Mouse (Mus musculus): ENCODE measurements at regions not wholly inside any gene's neighbourhood (a gene's known extent, or its start where the extent isn't known, plus 50 kb on each side); places are given as distances from the start of the nearest gene placed in this dataset.

DNA sequence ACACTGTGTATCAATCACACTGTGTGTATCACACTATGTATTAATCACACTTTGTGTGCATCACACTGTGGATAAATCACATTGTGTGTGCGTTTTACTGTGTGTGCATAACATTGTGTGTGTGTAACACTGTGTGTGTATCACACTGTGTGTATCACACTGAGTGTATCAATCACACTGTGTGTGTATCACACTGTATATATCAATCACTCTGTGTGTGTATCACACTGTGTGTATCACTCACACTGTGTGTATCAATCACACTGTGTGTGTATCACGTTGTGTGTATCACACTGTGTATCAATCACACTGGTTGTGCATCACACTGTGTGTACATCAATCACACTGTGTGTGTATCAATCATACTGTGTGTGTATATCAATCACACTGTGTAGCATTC, 62.8 kb upstream of the Dlx6 start:
- WGBS, result 90% methylated on average over 2 of the region's 2 CpGs
- no peak for ATAC-seq (replicated peaks; ENCODE audit: low FRiP score, low TSS enrichment, low read depth)
- H3K27ac ChIP-seq (ENCODE audit: low read depth), result no peak overlapping the region

DNA sequence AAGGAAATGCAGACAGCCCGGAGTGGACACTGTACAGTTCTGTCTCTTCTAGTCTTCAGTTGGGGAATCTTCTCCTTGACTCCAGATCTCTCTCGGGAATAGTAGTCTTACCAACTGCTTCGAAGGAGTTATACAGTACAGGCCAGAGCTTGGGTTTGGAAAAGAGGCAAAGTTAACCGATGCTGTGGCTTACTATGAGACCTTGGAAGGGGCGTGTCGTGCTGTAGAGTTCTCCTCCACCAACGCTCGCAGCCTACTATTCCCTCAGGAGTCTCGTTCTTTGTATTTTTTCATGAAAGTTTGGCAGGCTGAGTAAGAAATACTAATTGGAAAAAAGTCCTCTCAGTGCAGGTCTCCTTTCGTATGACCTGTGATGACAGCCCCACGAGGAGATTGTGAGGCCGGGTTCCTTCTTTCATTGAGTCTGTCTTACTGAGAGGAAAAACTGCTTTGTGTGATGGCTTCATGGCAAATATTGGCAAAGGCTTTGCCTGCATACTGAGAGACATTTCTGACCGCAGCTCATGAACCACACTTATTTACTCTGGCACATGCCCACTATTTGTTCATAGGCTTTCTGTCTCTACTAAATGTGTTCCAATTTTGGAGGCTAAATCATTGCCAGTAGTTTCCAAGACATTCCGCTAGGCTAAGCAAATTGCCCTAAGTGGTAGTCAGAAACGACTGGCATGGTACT, 61.4 kb upstream of the Dlx6 start:
- H3K36me3 ChIP-seq (ENCODE audit: control insufficient read depth, insufficient read depth, low read length), result no peaks in the 10 kb centered on the region
- no peak overlapping the region for H3K4me2 ChIP-seq (ENCODE audit: low read length)
- H3K9me3 ChIP-seq (ENCODE audit: control insufficient read depth, low read length), result no peaks in the 10 kb centered on the region
- DNase-seq (ENCODE audit: low spot score) (no peak), ATAC-seq (replicated peaks; ENCODE audit: low FRiP score, low TSS enrichment, low read depth) (no peak)
- WGBS, result 86% methylated on average over 15 of the region's 15 CpGs
- no peak overlapping the region for H3K27ac ChIP-seq (ENCODE audit: low read depth)
- H3K4me1 ChIP-seq (replicated peaks; ENCODE audit: control insufficient read depth, insufficient read depth, low read length), result no peaks in the 10 kb centered on the region
- no peak overlapping the region for H3K4me3 ChIP-seq (ENCODE audit: low read depth, low read length)
- H3K27me3 ChIP-seq (replicated peaks; ENCODE audit: control insufficient read depth, insufficient read depth, low read length), result no peaks in the 10 kb centered on the region
- no peak overlapping the region for H3K9ac ChIP-seq (ENCODE audit: low read length)

More for the DNA sequence above, 62.8 kb upstream of the Dlx6 start:
- H3K9ac ChIP-seq (ENCODE audit: low read length), result no peak overlapping the region
- H3K4me2 ChIP-seq (ENCODE audit: low read length), result no peak overlapping the region
- no peaks in the 10 kb centered on the region for H3K36me3 ChIP-seq (ENCODE audit: control insufficient read depth, insufficient read depth, low read length)
- no peaks in the 10 kb centered on the region for H3K4me1 ChIP-seq (replicated peaks; ENCODE audit: control insufficient read depth, insufficient read depth, low read length)
- H3K27me3 ChIP-seq (replicated peaks; ENCODE audit: control insufficient read depth, insufficient read depth, low read length), result no peaks in the 10 kb centered on the region
- DNase-seq (ENCODE audit: low spot score), result no peak
- no peaks in the 10 kb centered on the region for H3K9me3 ChIP-seq (ENCODE audit: control insufficient read depth, low read length)
- H3K4me3 ChIP-seq (ENCODE audit: low read depth, low read length), result no peak overlapping the region
